Mouse (Mus musculus): ENCODE data around the gene Oit3. TPM values are rescaled to one million over a fixed set of nuclear protein-coding genes. Genes with fewer than 3 reads are reported as not detected.

The Oit3 gene
- 1.6 and 1.9 TPM in 2 replicates for polyA plus RNA-seq (2015; fragmentation: Nextera tagmentation; extraction: Ambion mirVana)

DNA sequence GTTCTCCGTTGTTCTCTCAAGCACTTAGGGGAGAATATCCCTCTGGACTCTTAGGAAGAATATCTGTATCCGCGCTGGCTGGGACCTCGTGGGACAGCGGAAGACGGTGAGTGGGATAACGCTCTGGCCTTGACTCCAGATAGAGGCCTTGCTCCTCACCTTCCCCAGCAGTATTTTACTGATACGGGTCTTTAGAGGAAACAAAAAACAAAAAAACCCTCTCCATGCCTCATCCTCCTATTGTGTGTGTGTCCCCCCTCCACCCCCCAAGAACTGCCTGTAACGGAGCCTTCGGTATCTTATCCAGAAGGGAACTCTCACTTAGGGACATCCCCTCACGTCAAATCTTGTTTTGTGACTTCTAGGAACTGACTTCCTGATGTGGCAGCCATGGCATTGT lies at the start of gene Oit3:
TSS of gene Oit3 (minus strand) at position 44 of the 400 bp plus-strand sequence.
- 79% methylated on average over 11 of the region's 11 CpGs for WGBS
- H3K27ac ChIP-seq = no peak within 1 kb of the TSS
- H3K4me3 ChIP-seq (replicated peaks) = no peak within 1 kb of the TSS
- no peaks in the 10 kb centered on the region for H3K36me3 ChIP-seq
- 0 out of 2 replicates have a peak, but pooled peaks cover 5% of the 10 kb centered on the region for H3K4me1 ChIP-seq (replicated peaks)
- H3K27me3 ChIP-seq (replicated peaks) = no peaks in the 10 kb centered on the region
- no peak within 1 kb of the TSS for H3K4me2 ChIP-seq (replicated peaks)
- no peak within 1 kb of the TSS for H3K9ac ChIP-seq
- H3K9me3 ChIP-seq = no peaks in the 10 kb centered on the region
- ATAC-seq = no peak

DNA sequence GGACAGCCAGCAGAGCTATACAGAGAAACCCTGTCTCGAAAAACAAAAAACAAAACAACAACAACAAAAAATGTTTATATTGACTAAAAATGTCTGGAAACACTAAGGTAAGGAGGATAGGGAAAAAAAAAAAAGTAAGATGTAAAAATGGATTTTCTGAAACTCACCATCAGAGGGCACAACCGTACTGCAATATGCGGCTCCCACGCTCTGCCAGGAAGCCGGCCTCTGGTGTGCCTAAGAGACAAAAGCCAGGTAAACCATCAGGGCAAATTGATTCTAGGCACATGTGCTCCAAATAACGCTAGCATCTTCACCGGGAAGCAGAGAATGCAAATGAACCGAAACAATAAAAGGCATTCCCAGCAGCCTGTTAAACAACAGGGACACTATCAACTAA lies 49.3 kb upstream of the Oit3 start:
- no peak for ATAC-seq
- no peaks in the 10 kb centered on the region for H3K4me1 ChIP-seq (replicated peaks)
- H3K27ac ChIP-seq = no peak overlapping the region
- H3K9ac ChIP-seq = no peak overlapping the region
- no peaks in the 10 kb centered on the region for H3K27me3 ChIP-seq (replicated peaks)
- no peak overlapping the region for H3K4me3 ChIP-seq (replicated peaks)
- H3K9me3 ChIP-seq = no peaks in the 10 kb centered on the region
- no peak overlapping the region for H3K4me2 ChIP-seq (replicated peaks)
- 81% methylated on average over 8 of the region's 8 CpGs for whole genome bisulfite sequencing
- no peaks in the 10 kb centered on the region for H3K36me3 ChIP-seq

DNA sequence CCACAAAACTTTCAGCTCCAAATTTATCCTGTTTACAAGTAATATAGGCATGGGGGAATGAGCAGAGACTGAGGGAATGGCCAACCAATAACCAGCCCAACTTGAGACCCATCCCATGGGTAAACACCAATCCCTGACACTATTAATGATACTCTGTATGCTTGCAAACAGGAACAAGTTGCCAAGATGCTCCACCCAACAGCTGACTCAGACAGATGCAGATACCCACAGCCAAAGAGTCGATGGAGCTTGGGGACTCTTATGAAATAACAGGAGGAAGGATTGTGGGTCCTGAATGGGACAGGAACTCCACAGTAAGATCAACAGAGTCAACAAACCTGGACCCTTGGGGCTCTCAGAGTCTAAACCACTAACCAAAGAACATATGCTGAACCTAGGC lies 47.8 kb upstream of the Oit3 start:
- Histone ChIP-seq H3K4me2 (replicated peaks) (no peak overlapping the region), H3K27me3 (replicated peaks) (no peaks in the 10 kb centered on the region), H3K36me3 (no peaks in the 10 kb centered on the region), H3K4me1 (replicated peaks) (no peaks in the 10 kb centered on the region), H3K27ac (no peak overlapping the region), H3K9ac (no peak overlapping the region), H3K9me3 (no peaks in the 10 kb centered on the region), H3K4me3 (replicated peaks) (no peak overlapping the region)
- 91% methylated on average over 1 of the region's 1 CpGs for WGBS
- ATAC-seq = no peak

DNA sequence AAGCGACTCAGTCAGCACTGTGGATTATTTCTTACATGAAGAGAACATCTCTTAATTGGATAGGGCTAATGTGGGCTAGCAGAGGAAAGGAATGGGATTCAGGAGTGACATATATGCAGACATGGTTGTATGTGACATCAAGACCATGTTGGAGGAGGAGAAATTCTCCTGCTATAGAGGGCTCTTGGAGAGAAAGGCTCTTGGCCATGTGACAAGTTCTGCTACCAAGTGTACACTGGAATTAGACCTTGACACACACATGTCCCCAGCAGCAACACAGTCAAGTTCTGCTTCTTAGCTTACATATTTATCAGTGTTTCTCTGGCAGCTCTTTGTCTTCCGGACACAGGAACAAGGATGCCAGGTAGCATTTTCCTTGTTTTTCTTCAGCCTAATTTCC lies 45.8 kb upstream of the Oit3 start:
- Histone ChIP-seq H3K36me3 (no peaks in the 10 kb centered on the region), H3K27me3 (replicated peaks) (no peaks in the 10 kb centered on the region), H3K4me3 (replicated peaks) (no peak overlapping the region), H3K9ac (no peak overlapping the region), H3K27ac (no peak overlapping the region), H3K4me1 (replicated peaks) (no peaks in the 10 kb centered on the region), H3K4me2 (replicated peaks) (no peak overlapping the region), H3K9me3 (no peaks in the 10 kb centered on the region)
- 89% methylated on average over 2 of the region's 2 CpGs for whole genome bisulfite sequencing
- ATAC-seq = no peak

DNA sequence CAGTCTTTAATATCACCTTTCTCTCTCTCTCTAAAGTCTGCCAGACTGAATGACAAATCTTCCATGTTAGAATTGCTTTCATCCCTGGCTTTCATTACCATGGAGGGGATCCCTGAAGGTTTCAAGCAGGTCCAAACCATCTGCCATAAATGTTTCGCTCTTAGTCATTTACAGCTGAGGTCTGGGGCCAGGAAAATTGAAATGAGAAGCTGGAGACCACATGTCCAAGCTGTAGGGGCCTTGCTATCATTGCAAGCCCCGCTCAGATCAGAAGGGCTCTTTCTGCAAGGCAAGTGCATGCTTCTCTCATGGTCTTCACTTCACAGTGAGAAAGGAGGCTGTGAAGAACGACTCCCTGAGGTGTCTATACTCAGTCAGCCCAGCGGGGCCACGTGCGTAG lies 42.7 kb upstream of the Oit3 start:
- Histone ChIP-seq H3K4me3 (replicated peaks) (no peak overlapping the region), H3K4me2 (replicated peaks) (no peak overlapping the region), H3K27ac (no peak overlapping the region), H3K4me1 (replicated peaks) (no peaks in the 10 kb centered on the region), H3K9me3 (no peaks in the 10 kb centered on the region), H3K27me3 (replicated peaks) (no peaks in the 10 kb centered on the region), H3K9ac (no peak overlapping the region), H3K36me3 (0 out of 2 replicates have a peak, but pooled peaks cover 3% of the 10 kb centered on the region)
- ATAC-seq = no peak
- WGBS = 93% methylated on average over 6 of the region's 6 CpGs

DNA sequence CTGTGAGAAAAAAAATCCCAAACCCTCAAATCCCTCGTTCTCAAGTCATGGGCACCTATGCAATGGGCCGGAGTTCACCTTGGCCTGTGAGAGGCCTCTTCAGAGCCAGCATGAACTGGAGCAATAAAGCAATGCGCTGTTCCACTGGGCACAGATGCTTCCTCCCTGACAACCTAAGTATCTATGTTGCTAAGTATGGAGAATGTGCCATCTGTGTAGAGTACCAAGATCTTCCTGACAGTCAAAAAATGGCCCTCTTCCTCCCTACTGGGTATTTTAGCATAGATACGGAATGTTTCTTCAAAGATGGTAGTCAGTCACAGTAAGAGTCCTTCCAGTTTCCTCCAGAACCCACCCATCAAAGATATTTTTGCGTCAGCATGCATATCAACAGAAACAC lies 39.8 kb upstream of the Oit3 start:
- Histone ChIP-seq H3K27me3 (replicated peaks) (no peaks in the 10 kb centered on the region), H3K27ac (no peak overlapping the region), H3K36me3 (0 out of 2 replicates have a peak, but pooled peaks cover 6% of the 10 kb centered on the region), H3K9ac (no peak overlapping the region), H3K4me3 (replicated peaks) (no peak overlapping the region), H3K4me1 (replicated peaks) (no peaks in the 10 kb centered on the region), H3K4me2 (replicated peaks) (no peak overlapping the region), H3K9me3 (no peaks in the 10 kb centered on the region)
- ATAC-seq = no peak
- 90% methylated on average over 5 of the region's 5 CpGs for WGBS

DNA sequence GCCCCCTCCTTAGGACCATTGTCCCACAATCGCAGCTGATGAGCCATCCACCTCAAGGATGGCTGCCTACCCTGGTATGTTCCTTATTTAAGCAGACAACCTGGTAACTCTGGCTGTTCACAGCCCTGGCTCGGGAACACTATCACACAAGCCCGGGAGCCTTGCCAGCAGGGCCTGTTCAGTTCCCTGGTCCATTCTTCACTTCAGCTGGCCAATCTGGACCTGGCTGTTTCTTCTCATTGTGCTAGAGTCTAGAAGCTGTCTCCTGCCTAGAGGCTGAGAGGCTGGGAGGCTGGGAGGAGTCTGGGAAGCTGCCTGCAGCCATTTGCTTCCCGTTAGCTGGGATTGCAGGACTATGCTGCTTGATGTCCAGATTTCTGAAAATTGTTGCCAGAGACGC lies 28.9 kb upstream of the Oit3 start:
- Histone ChIP-seq H3K9ac (no peak overlapping the region), H3K27me3 (replicated peaks) (no peaks in the 10 kb centered on the region), H3K4me3 (replicated peaks) (no peak overlapping the region), H3K4me1 (replicated peaks) (no peaks in the 10 kb centered on the region), H3K9me3 (no peaks in the 10 kb centered on the region), H3K4me2 (replicated peaks) (no peak overlapping the region), H3K36me3 (peaks cover 3% of the 10 kb centered on the region; the same call in 1 of the 2 replicates), H3K27ac (no peak overlapping the region)
- WGBS = 72% methylated on average over 5 of the region's 5 CpGs
- ATAC-seq = no peak

DNA sequence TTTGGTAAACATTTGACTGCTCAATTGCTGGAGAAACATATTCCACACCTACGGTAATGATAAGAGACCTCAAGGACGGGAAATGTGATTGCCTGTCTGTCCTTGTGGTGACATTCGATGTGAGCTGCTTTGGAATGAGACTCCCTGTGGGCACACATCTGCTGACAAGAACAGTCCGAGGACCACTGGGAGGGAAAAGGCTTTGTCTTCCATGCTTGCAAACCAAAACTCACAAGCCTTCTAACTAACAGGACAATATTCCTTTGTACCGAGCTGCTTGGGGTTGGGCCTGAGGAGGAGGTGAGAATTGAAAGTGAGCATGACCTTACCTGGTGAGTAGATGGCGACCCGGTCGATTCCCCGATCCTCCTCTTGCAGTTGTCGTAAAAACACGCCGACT lies 25.7 kb upstream of the Oit3 start:
- Histone ChIP-seq H3K27me3 (replicated peaks) (no peaks in the 10 kb centered on the region), H3K4me1 (replicated peaks) (no peaks in the 10 kb centered on the region), H3K9me3 (no peaks in the 10 kb centered on the region), H3K27ac (no peak overlapping the region), H3K9ac (no peak overlapping the region), H3K36me3 (peaks cover 3% of the 10 kb centered on the region; the same call in 1 of the 2 replicates), H3K4me2 (replicated peaks) (no peak overlapping the region), H3K4me3 (replicated peaks) (no peak overlapping the region)
- no peak for ATAC-seq
- 91% methylated on average over 12 of the region's 12 CpGs for WGBS

DNA sequence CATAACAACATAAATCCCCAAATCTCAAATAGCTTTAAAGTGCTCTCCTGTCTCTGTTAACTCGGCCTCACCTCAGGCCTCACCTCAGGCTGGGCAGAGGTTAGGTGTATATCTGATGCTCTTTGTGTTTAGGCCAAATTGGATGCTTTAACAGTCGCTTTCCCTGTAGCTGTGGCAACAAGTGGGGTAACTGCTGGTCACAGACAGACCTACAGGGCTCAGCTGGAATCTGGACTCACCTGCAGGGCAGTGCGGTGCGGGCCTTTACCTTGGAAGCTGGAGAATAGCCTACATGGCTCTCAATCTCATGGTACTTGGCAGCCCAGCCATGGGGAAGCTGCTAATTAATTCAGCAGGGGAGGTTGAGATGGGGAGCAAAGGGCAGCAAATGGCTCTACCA lies 25.0 kb upstream of the Oit3 start:
- 83% methylated on average over 4 of the region's 4 CpGs for WGBS
- no peak overlapping the region for H3K4me2 ChIP-seq (replicated peaks)
- H3K9ac ChIP-seq = no peak overlapping the region
- no peaks in the 10 kb centered on the region for H3K4me1 ChIP-seq (replicated peaks)
- no peak overlapping the region for H3K4me3 ChIP-seq (replicated peaks)
- H3K27ac ChIP-seq = no peak overlapping the region
- peaks cover 3% of the 10 kb centered on the region; the same call in 1 of the 2 replicates for H3K36me3 ChIP-seq
- no peaks in the 10 kb centered on the region for H3K9me3 ChIP-seq
- H3K27me3 ChIP-seq (replicated peaks) = no peaks in the 10 kb centered on the region
- ATAC-seq = no peak

DNA sequence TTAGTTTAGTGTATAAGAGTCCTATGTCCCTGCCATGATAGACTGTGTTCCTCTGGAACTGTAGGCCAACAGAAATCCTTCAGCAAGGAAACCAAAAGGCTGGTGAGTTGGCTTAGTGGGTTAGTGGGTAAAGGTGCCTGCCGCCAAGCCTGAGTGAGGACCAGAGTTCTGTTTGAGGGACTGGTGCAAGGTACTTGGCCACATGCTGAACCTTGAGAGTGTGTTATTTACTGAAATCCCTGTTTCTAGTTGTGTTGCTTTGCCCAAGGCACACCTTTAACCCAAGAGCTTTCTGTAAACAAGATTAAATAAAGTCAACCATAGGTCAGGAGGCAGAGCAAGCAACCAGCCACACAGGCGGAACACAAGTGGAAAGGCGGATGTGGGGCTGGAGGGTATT lies 24.0 kb upstream of the Oit3 start:
- no peak overlapping the region for H3K4me2 ChIP-seq (replicated peaks)
- no peaks in the 10 kb centered on the region for H3K9me3 ChIP-seq
- H3K27me3 ChIP-seq (replicated peaks) = no peaks in the 10 kb centered on the region
- peaks cover 3% of the 10 kb centered on the region; the same call in 1 of the 2 replicates for H3K36me3 ChIP-seq
- H3K9ac ChIP-seq = no peak overlapping the region
- no peak overlapping the region for H3K27ac ChIP-seq
- no peaks in the 10 kb centered on the region for H3K4me1 ChIP-seq (replicated peaks)
- no peak for ATAC-seq
- WGBS = 78% methylated on average over 3 of the region's 3 CpGs
- H3K4me3 ChIP-seq (replicated peaks) = no peak overlapping the region

DNA sequence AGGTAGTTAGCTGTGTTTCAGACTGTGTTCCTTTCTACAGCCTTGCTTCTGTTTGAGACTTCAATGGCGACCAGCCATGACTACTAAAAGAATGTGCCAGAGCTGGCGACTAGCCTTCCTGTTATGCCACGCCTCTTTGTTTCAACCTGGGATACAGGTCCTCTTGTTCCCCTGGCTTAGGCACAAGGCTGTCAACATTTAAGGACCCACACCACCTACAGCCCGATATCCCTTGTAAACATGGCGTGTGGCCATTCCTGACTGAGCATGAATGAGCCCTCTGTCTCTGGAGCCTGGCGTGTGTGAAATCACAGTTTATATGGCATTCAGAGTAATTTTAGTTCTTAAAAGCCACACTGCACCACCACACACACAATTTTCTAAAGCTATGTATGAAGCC lies 20.7 kb upstream of the Oit3 start:
- WGBS = 87% methylated on average over 6 of the region's 6 CpGs
- no peak overlapping the region for H3K4me2 ChIP-seq (replicated peaks)
- no peaks in the 10 kb centered on the region for H3K27me3 ChIP-seq (replicated peaks)
- ATAC-seq = no peak
- peaks cover 3% of the 10 kb centered on the region; the same call in 1 of the 2 replicates for H3K36me3 ChIP-seq
- H3K27ac ChIP-seq = no peak overlapping the region
- no peaks in the 10 kb centered on the region for H3K9me3 ChIP-seq
- H3K4me1 ChIP-seq (replicated peaks) = no peaks in the 10 kb centered on the region
- no peak overlapping the region for H3K9ac ChIP-seq
- no peak overlapping the region for H3K4me3 ChIP-seq (replicated peaks)

DNA sequence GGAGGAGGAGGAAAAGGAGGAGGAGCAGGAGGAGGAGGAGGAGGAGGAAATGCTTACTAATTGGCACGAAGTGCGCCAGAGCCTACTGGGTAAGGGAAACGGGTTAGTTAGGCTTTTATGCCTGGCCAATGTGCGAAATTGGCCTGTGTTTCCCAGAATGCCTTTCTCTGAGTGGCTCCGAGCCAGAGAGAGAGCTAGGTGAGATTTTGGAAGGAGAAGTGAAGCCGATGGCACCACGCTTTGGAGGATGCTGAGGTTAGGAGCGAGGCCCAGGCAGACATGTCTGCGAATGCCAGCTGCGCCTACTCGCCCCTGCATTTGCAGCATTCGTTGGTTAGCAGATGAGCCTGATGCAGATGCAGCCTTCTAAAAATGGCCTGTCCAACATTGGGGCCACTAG lies 18.2 kb upstream of the Oit3 start:
- Histone ChIP-seq H3K9ac (no peak overlapping the region), H3K36me3 (peaks cover 8% of the 10 kb centered on the region), H3K27ac (no peak overlapping the region), H3K4me2 (replicated peaks) (no peak overlapping the region), H3K4me1 (replicated peaks) (no peaks in the 10 kb centered on the region), H3K27me3 (replicated peaks) (no peaks in the 10 kb centered on the region), H3K4me3 (replicated peaks) (no peak overlapping the region), H3K9me3 (no peaks in the 10 kb centered on the region)
- 91% methylated on average over 12 of the region's 12 CpGs for WGBS
- ATAC-seq = no peak

DNA sequence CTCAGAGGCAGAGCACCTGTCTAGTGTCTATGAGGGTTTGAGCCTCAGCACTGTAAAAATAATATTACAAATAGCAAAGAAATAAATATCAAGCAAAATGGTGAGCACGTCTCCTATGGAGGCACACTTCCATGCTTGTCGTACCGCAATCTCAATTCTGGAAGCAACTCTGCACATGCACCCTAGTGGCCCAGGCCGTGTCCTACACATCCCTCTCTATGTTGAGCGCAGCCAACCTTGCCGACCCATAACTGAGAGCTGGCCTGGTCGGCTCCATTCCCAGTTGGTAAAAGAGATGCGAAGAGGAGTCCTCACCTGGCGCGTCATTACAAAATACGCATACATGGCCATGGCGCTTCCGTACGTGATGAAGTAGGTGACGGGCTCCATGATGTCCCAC lies 13.1 kb upstream of the Oit3 start:
- Histone ChIP-seq H3K27ac (no peak overlapping the region), H3K4me2 (replicated peaks) (no peak overlapping the region), H3K9me3 (no peaks in the 10 kb centered on the region), H3K27me3 (replicated peaks) (no peaks in the 10 kb centered on the region), H3K9ac (no peak overlapping the region), H3K36me3 (peaks cover 12% of the 10 kb centered on the region), H3K4me3 (replicated peaks) (no peak overlapping the region), H3K4me1 (replicated peaks) (no peaks in the 10 kb centered on the region)
- ATAC-seq = no peak
- 97% methylated on average over 15 of the region's 15 CpGs for WGBS
